Mouse (Mus musculus) MEL-GATA-1-ER (cell line): ENCODE measurements at regions not wholly inside any gene's neighbourhood (a gene's known extent, or its start where the extent isn't known, plus 50 kb on each side); places are given as distances from the start of the nearest gene placed in this dataset.

Source experiments
- DNase-seq: peaks from one replicate; pipeline ENCODE4 v3.0.0-alpha.2; 2012; ENCODE audit warnings: low read depth; ENCODE audit errors: extremely low read depth

GRCm38 (mm10) chr16:46331336-46331735 lies 167.0 kb downstream of the Nectin3 start:
- DNase-seq = no peak

DNA sequence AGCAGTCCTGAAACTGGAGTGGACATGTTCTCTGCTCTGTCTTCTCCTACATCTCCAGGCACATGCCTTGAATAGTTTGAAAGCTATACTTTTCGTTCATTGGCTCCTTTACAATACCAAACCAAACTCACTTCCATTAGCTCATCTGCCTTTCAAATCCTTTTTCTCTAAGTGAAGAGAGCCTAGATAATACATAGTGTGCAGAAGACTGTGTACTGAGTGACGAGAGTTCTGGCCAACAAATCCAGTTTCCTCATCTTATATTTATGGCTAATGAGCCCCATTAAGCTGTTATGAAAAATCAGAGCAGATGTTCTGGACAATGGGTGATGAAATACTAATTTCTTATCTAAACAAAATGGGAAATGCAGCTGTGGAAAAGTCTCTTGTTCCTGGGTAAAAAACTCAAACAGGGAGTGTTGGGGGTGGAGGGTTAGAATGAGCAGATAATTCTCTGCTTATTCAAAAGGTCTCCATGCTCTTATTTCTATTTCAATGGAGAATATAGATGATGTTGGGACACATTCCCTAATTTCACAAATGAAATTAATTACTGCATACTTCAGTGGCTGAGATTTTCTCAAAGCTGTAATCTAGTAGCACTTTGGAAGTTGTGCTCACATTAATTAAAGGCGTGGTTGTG lies 144.3 kb upstream of the Gm4737 start:
- DNase-seq = no peak

GRCm38 (mm10) chr16:46297192-46297591 lies 142.3 kb upstream of the Gm4737 start:
- no peak for DNase-seq

- no peak for DNase-seq
Observed at GRCm38 (mm10) chr16:46296412-46296811, 141.5 kb upstream of the Gm4737 start.

- DNase-seq = no peak
Observed at GRCm38 (mm10) chr16:46293831-46294230, 139.0 kb upstream of the Gm4737 start.

- no peak for DNase-seq
Observed at GRCm38 (mm10) chr16:46291067-46291833, 136.4 kb upstream of the Gm4737 start.

DNA sequence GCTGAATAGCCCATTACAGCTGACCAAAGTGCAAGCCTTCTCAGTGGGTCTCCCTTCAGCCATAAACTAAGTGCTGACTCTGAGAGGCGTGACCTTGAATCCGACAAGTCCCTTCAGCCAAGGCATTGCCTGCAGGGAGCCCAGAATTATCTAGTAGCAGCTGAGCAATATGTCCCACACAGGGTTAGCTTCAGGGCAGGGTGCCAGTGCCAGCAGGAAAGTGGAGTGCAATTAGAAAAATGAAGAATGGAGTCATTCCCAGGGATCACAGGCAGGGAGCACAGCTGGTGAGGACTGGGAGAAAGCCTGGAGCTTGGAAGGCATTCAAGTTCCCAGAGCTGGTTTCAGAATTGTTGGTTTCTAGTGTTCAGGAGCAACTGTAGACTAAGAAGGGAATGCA lies 135.3 kb upstream of the Gm4737 start:
- no peak for DNase-seq

GRCm38 (mm10) chr16:46267533-46267932 lies 112.7 kb upstream of the Gm4737 start:
- DNase-seq = no peak

GRCm38 (mm10) chr16:46251639-46252038 lies 96.8 kb upstream of the Gm4737 start:
- DNase-seq = no peak

DNA sequence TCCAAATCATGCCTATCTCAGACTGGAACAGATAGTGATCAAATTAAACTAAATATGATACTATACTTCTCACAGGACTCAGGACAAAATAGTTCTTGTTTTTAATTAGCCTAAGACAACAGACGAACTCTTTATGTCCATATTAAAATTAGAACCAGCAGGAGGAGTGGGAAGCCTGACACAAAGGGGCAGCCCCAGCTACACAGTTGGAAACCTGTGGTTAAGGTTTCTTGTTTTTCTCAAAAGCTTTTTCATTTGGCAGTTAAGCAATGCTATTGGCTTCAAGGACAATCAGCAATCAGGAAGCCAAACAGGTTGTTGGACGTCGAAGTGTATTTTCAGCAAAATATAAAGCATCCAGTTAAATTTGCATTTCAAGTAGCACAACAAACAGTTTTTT lies 96.1 kb upstream of the Gm4737 start:
- DNase-seq = no peak

DNA sequence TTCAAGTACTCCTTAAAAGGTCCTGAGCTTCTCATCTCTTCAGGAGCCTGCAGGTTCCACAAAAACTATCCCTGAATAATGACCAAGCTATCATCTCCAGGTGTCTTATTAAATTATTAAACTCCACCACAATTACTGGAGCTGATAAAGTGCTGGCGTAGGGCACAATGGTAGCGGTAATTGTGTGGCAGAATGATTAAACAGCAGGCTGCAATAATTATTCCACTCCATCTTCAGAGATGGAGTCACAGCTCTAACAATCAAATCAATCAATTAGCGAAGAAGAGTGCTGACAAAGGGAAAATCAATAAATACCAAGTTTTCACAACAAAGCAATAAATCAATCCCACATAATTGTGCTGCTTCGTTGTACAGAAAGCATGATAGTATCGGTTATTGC lies 90.7 kb upstream of the Gm4737 start:
- no peak for DNase-seq

DNA sequence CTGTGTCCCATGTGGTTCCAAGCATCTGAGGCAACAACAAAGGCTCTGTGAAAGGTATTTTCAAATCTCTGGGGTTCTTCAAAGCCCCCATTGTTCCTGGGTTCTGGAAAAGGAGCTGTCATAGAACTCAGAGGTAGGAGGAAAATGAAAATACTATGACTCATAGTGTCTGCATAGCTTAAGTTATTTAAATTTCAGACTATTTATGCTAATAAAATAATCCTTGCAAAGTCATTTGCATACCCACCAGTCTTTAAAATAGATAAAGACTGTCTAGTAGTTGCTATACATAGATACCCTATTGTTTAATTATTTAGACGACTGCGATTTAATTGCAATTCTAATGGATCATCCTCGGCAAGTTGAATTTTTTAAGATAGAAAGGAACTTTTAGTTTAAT lies 73.9 kb upstream of the Gm4737 start:
- DNase-seq = no peak

- peak; percentile 43 for DNase-seq
Observed at GRCm38 (mm10) chr16:46223084-46223600, 68.3 kb upstream of the Gm4737 start.

GRCm38 (mm10) chr16:46212504-46212903 lies 57.6 kb upstream of the Gm4737 start:
- no peak for DNase-seq

DNA sequence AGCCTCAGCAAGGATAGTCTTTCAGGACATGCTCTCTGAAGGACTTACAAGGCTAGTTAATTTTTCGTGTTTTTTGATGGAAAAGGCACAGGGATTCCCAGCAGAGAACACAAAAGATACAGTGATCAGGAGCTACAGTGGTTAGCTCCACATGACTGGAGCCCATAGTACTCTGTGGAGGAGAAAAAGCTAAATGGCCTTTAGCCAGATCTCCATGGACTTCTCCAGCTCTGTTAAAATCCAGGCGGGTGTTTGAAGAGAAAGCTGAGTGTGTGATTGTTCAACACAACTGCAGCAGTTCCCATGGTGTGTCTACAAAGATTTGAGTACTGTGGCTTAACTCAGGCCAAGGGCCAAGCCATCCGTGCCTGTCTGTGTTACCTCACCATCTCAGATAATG lies 57.0 kb upstream of the Gm4737 start:
- DNase-seq = no peak

DNA sequence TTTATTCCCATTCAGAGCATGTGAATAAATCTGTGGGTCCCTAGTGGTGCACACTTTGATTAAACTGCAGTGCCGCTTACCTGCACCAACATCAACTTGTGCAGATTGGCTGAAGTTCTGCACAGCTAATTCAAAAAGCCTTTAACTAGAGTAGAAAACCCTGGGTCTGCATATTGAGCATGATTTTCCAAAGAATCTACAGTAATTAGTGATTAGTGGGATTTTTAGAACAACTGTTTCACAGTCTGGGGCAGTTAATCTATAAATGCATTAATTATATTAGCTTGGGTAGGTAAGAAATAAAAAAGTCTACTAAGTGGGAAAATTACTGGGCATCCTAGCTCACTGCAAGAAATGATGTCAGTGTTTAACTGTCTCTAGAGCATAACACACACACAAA lies 50.2 kb upstream of the Gm4737 start:
- no peak for DNase-seq
